Mouse (Mus musculus): ENCODE data around the gene Sis.

The Sis gene

DNA sequence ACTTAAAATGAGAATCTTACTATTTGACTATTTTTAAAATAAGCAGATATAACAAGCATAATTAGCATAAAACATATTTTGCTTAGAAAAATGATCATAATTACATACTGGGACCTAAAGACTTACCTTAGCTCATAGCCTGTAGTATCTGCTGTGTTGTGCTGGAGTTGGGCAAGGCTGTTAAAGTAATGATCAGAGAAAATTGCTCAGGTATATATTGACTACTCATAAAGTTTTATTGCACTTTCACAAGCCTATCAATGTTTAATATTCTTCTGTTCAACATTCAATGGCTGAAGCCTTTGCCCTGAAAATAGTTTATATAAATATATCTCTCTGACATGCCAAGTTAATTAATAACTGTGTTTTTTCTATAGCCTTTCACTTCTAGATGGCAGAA, at the start of gene Sis:
TSS of gene Sis (minus strand) at position 189 of the 400 bp plus-strand sequence.
- DNase-seq (ENCODE audit: low read depth), result no peak

DNA sequence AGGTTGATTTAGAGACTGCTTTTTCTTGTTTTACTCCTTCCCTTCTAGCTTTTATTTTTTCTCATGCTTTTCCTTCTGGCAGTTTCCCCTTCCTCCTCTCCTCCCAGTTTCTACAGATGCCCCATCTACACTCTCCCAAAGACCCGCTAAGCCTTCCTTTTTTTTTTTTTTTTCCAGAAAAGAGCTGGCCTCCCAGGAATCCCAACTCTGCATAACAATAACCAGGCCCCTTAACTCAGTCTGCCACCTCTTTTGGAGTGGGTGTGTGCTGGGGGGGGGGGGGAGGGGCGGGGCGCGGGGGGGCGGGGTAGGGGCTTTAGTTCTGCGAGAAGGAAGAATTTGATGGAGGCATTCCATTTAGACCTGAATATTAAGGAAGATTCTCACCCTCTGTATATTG, 38.4 kb upstream of the Sis start:
- DNase-seq (ENCODE audit: low read depth), result no peak

- DNase-seq (ENCODE audit: low read depth), result no peak
These were observed 35.5 kb upstream of the Sis start for GRCm38 (mm10) chr3:73002933-73003696.

GRCm38 (mm10) chr3:72997517-72997916, 29.9 kb upstream of the Sis start:
- DNase-seq (ENCODE audit: low read depth), result no peak

- DNase-seq (ENCODE audit: low read depth), result no peak
These were observed 23.3 kb upstream of the Sis start for GRCm38 (mm10) chr3:72990992-72991391.

GRCm38 (mm10) chr3:72976602-72977001, 8.9 kb upstream of the Sis start:
- no peak for DNase-seq (ENCODE audit: low read depth)

GRCm38 (mm10) chr3:72918919-72919526, 48.6 kb downstream of the Sis start:
- DNase-seq (ENCODE audit: low read depth), result no peak

GRCm38 (mm10) chr3:72882501-72882900, 85.2 kb downstream of the Sis start:
- DNase-seq (ENCODE audit: low read depth), result no peak

GRCm38 (mm10) chr3:72868141-72868540, 99.5 kb downstream of the Sis start:
- no peak for DNase-seq (ENCODE audit: low read depth)

GRCm38 (mm10) chr3:72858738-72859137, 108.9 kb downstream of the Sis start:
- DNase-seq (ENCODE audit: low read depth), result no peak

DNA sequence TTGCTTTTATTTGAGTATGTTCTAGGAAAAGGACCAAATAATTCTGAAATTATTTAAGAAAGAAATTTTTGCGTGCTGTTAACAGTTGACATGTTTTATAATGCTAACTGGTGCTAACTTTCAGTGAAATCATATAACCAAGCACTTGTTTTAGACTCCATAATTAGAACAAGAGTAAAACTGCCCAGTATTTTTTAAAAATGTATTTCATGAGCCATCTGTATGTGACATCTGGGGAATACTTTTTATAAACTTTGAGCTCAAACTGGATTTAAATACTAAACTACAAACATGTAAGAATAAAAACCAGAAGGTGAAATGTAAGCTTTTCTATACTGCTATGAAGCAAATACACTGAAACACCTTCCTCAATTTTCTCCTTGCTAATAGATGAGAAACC, 112.3 kb downstream of the Sis start:
- no peak for DNase-seq (ENCODE audit: low read depth)

GRCm38 (mm10) chr3:72840641-72841040, 127.0 kb downstream of the Sis start:
- DNase-seq (ENCODE audit: low read depth), result no peak

All from naive thymus-derived CD4-positive, alpha-beta T cell, adult 2 months (primary cell).